Mouse (Mus musculus) spleen, postnatal 36 days (tissue): ENCODE measurements around the gene Epn2.

Experiments
- DNase-seq, 2 experiments: peaks; one replicate each; pipeline ENCODE4 v3.0.0; 2022; ENCODE audit warnings: low spot score in 2 of 2, mixed read lengths in 1 of 2

Epn2 gene

DNA sequence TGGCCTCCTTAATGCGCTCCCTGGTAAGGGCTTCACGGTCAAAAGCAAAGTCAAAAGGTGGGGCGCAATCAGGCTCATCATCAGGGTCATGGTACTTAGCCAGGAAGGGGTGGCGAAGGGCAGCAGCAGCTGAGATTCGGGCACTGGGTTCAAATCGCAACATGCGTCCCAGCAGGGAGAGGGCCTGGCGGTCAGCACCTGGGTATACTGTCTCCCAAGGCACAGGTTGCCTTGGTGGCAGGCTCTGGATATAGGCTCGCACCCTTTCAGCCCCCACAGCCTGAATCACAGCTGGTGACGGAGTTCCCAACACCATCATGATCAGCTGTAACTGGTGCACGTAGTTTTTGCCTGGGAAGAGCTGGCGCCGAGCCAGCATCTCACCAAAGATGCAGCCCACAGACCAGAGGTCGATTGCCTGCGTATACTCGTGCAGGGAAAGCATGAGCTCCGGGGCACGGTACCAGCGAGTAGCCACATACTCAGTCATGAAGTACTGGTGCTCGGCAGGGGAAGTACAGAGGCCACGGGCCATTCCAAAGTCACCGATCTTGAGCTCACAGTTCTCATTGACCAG is 88.5 kb downstream of the Epn2 start:
- DNase-seq: no peak

- no peak for DNase-seq
Observed at GRCm38 (mm10) chr11:61489874-61490273, 89.6 kb downstream of the Epn2 start.

GRCm38 (mm10) chr11:61489085-61489484 is 90.4 kb downstream of the Epn2 start:
- no peak for DNase-seq

DNA sequence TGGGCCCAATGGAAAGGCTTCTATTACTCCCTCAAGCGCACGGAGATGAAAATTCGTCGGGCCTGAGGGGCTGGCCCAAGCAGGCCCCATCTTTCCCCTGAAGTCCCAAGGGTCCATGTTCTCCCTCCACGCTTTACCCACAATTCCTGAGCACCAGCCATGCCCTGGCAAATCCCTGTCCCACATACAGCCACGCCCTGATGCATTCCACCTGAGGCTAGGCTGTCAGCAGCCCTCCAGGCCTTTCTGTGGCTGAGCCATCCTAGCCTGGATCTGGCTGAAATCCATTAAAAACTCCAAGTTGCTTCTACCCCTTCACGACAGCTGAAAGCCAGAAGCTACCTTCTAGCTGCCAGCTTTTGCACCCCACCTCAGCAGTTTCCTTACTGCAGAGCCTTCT is 91.6 kb downstream of the Epn2 start:
- DNase-seq: no peak

DNA sequence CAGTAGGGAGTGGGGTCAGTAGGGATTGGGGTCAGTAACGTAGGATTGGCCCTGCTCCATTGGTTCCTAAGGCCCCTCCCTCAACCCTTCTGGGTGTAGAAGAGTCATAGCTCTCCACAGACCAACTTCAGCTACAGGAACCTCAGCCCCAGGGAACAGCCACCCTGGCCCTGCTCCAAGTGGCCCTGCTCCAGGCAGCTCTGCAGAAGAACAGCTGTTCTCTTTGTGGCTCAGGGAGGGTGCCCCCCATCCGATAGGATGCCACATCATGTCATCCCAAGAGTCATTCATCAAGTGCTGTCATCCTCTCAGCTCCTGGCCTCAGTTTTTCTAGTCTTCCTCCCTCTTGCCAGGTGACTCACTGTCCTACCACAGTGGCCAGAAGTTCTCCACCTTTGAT is 92.1 kb downstream of the Epn2 start:
- DNase-seq: no peak

DNA sequence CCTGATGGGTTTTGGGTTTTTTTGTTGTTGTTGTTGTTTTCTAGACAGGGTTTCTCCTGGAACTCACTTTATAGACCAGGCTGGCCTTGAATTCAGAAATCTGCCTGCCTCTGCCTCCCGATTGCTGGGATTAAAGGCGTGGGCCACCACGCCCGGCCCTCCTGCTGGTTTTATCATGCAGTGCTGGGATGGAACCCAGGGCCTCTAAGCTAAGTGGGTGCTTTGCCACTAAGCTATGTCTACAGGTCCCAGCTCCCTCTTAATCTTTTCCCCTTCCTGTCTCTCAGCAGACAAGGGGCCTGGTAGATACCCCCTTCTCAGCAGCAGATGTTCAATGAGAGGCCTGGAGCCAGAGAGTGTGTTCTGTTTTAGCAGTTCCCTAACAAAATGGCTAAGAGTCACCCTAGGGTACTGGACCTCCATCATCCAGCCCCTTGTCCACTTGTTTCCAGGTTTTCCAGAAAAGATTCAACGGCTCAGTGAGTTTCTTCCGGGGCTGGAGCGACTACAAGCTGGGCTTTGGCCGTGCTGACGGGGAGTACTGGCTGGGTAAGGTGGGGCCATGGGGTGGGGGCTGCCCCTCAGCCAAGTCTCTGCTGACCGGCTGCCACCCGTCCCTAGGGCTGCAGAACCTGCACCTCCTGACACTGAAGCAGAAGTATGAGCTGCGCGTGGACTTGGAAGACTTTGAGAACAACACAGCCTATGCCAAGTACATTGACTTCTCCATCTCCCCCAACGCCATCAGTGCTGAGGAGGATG is 92.8 kb downstream of the Epn2 start:
- no peak for DNase-seq

- no peak for DNase-seq
Observed at GRCm38 (mm10) chr11:61485541-61486457, 93.7 kb downstream of the Epn2 start.

GRCm38 (mm10) chr11:61484613-61485540 is 94.6 kb downstream of the Epn2 start, which contains the start of gene Mfap4:
TSS of gene Mfap4 (plus strand) at chr11:61485431.
- no peak for DNase-seq

GRCm38 (mm10) chr11:61484256-61484612 is 95.3 kb downstream of the Epn2 start:
- DNase-seq: no peak

DNA sequence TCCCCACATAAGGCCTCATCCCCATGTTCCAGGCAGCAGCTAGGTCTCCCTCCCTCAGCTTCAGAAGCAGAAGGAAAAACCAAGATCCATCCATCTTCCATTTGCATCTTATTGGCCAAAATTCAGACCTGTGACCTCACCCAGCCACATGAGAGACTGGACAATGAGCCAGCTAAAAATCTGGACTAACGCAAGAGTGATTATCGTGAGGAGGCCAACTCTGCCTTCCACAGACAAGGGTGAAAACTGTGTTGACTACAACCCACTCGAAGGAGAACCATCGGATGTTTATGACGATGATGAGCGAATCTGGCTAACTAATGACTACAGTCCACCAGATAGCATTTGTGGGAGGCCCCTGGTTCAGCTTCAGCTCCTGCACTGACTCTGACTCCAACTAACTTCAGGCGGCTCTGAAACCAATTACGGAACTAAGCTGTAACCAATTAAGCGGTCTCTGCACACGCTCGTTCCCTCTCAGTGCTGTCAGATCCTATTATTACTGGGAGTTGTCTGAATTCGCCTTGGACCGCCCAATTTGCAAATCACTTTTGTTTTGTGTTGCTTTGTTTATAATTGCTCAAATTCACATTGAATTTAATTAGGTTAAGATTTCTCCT is 96.2 kb downstream of the Epn2 start:
- no peak for DNase-seq

DNA sequence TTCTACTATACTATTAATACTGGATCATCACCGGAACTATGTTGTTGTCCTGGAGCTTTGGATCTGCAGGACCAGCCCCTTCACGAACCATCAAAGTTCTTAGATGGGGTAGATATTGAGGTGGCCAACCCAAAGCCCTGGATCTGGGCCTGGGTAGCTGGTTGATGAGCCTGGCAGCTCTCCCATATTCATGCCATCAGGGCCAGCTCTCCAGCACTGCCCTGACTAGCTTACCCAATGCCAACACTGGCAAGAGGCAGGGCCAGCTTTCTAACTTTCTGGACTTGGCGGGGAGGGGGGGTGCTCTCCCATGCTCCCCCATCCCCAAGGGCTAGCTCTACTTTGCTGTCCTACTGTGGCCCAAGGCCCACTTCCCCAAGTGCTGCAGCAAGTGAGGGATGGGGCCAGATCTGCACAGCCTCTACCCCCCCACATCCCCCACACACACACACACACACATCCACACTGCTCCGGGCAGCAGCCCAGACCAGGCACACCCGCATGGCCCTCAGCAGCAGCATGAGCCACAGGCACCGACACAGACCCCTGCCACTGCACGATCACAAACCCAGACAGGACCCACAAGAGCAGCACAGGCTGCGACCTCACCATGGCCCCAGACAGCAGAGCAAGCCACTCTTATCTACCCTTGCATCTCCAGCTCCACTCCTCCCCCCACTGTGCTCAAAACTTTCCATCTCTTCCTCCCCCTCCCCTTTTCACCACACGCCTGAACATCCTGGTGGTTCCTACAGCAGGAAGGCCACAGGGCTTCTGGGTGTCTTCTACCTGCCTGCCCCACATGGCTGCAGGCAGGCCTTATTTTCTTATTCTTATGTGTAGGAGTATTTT is 98.0 kb downstream of the Epn2 start:
- DNase-seq: no peak

DNA sequence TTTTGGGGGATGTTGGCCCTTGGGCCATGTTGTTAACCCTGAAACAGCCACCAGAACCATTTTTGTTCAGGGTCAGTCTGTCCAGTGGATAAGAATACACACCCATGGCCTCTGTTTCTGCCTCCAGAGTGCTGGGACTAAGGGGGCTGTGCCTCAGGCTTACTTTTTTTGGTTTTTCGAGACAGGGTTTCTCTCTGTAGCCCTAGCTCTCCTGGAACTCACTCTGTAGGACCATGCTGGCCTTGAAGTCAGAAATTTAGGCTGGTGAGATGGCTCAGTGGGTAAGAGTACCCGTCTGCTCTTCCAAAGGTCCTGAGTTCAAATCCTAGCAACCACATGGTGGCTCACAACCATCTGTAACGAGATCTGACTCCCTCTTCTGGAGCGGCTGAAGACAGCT is 100.7 kb downstream of the Epn2 start:
- no peak for DNase-seq

- DNase-seq: no peak
Observed at GRCm38 (mm10) chr11:61477566-61478508, 101.7 kb downstream of the Epn2 start.

DNA sequence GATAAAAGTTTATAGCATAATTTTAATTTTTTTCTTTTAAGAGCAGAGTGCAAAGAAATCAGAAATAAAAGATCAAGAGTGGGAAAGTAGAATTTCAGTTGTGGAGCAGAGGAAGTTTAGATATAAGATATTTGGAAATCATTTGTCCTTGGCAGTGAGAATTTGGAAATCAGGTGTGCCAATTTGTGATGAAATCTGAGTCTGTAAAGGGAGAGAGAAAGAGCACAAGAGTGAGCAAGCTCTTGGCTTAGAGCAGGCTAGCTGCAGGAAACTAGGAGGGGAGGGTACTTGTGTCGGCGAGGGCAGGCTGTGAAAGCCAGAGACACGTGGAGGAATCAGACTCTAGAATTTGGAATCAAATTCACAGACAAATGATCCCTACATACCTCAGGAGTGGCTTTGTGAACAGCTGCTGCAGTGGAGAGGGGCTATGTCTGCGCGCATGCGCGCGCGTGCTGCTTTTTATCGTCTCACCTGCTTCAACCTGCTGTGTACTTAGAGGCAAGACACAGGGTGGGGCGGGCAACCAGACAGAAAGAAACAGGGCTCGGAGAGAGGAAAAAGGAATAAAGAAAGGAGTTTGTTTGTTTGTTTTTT is 102.6 kb downstream of the Epn2 start:
- DNase-seq: no peak

- no peak for DNase-seq
Observed at GRCm38 (mm10) chr11:61473630-61474029, 105.9 kb downstream of the Epn2 start.

DNA sequence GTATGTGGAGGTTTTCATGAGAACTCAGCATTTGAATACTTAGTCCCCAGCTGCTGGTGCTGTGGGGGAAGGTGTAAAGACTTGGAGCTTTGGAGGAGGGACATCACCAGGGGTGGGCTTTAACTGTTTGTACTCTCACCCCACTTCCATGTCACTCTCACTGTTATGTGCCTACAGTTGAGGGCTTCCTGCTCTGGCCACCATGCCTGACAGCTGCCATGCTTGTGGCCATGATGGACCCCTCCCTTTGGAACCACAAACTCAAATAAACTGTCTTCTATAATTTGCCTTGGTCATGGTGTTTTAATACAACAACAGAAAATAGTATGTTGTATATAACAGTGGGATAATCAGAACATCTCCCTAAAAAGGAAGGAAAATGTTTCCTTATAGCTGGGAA is 108.6 kb downstream of the Epn2 start:
- DNase-seq: no peak

DNA sequence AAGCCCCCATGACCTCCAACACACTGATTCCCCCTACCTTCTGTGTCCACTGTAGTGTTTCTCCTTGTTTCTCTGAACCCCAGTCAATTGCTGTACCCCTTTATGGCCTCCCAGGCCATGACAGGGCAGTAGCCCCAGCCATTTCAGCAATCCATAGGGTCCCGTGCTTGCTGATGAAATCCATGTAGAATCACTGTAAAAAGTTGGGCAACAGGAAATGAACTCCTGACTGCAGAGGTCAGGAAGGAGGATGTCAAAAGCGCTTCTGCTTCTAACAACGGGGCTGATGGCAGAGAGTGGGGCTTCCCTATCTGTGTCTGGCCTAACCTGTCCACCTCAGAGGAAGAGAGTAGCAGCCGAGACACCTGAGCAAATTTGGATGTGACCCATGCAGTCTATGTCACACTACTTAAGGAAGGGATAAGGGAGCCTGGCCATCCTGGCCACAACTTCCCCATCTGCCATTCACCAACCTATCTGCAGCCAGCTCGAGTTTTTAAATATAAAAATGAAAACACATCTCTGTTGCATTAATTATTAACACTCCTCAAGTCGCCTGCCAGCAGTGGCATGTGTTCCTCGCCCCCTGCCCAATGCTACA is 110.1 kb downstream of the Epn2 start:
- DNase-seq: no peak

DNA sequence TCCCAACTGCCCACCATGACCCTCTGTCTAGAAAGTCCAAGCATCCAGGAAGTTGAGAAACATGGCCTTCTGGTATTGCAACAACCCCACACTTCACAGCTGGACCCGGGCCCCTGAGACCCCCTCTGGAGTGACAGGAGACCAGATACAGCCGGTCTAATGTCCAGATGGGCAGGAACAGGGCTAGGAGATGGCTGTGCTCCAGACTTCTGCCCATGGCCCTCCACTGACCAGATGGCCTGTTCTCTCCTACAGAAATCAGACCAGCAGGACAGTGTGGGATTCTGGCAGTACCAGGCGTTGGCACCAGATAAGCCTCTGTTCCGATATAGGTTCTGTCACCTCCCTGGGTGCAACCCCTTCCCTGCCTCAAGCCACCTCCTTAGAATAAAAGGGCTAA is 111.0 kb downstream of the Epn2 start:
- DNase-seq: no peak
